Mouse (Mus musculus): ENCODE measurements around the gene Pip5k1a. TPM values are rescaled to one million over a fixed set of nuclear protein-coding genes. Genes with fewer than 3 reads are reported as not detected.
A peak's percentile ranks its signal among the peaks of the same experiment; 100 is the strongest.
"Not testable (repeated sequence)": the region's sequence is repeated elsewhere in the genome, so short reads cannot be mapped to it uniquely, and the experiment has no call there.

Gene Pip5k1a
- polyA plus RNA-seq, 1 experiment, result 12.1 TPM

GRCm38 (mm10) chr3:95047914-95048313 is 58.8 kb downstream of the Pip5k1a start:
- DNase-seq (ENCODE audit: low read depth, low spot score), result no peak
- WGBS, result 42% methylated on average over 3 of the region's 3 CpGs

- 73% methylated on average over 11 of the region's 11 CpGs for WGBS
- DNase-seq (ENCODE audit: low read depth, low spot score), result no peak
Observed at GRCm38 (mm10) chr3:95046462-95047057, 60.2 kb downstream of the Pip5k1a start.

- 45% methylated on average over 6 of the region's 6 CpGs for WGBS
- no peak for DNase-seq (ENCODE audit: low read depth, low spot score)
Observed at GRCm38 (mm10) chr3:95043251-95043650, 63.5 kb downstream of the Pip5k1a start.

GRCm38 (mm10) chr3:95042838-95043229 is 63.9 kb downstream of the Pip5k1a start:
- 4% methylated on average over 7 of the region's 7 CpGs for WGBS
- DNase-seq (ENCODE audit: low read depth, low spot score), result no peak

GRCm38 (mm10) chr3:95042166-95042837 is 64.4 kb downstream of the Pip5k1a start, which contains the start of gene Psmd4:
TSS of gene Psmd4 (minus strand) at chr3:95042614.
- peak; percentile 91 for DNase-seq (ENCODE audit: low read depth, low spot score)
- under 1% methylated on average over 36 of the region's 36 CpGs for WGBS

GRCm38 (mm10) chr3:95041625-95042024 is 65.1 kb downstream of the Pip5k1a start:
- no peak for DNase-seq (ENCODE audit: low read depth, low spot score)
- WGBS, result 6% methylated on average over 3 of the region's 3 CpGs

GRCm38 (mm10) chr3:95029953-95030352 is 76.8 kb downstream of the Pip5k1a start:
- WGBS, result 29% methylated on average over 3 of the region's 3 CpGs

GRCm38 (mm10) chr3:95029291-95029827 is 77.4 kb downstream of the Pip5k1a start:
- WGBS, result 69% methylated on average over 3 of the region's 3 CpGs
- not testable (repeated sequence) for DNase-seq (ENCODE audit: low read depth, low spot score)

More at GRCm38 (mm10) chr3:95029953-95030352, 76.8 kb downstream of the Pip5k1a start:
- DNase-seq (ENCODE audit: low read depth, low spot score), result no peak

GRCm38 (mm10) chr3:95028603-95029002 is 78.1 kb downstream of the Pip5k1a start:
- DNase-seq (ENCODE audit: low read depth, low spot score), result peak; percentile 77
- 21% methylated on average over 3 of the region's 3 CpGs for WGBS

GRCm38 (mm10) chr3:95027701-95028100 is 79.0 kb downstream of the Pip5k1a start:
- 15% methylated on average over 5 of the region's 5 CpGs for WGBS
- DNase-seq (ENCODE audit: low read depth, low spot score), result no peak

GRCm38 (mm10) chr3:95027057-95027645 is 79.6 kb downstream of the Pip5k1a start:
- WGBS, result 21% methylated on average over 5 of the region's 5 CpGs
- no peak for DNase-seq (ENCODE audit: low read depth, low spot score)

GRCm38 (mm10) chr3:95025202-95025601 is 81.5 kb downstream of the Pip5k1a start:
- DNase-seq (ENCODE audit: low read depth, low spot score), result no peak
- WGBS, result 70% methylated on average over 5 of the region's 5 CpGs

- 54% methylated on average over 11 of the region's 11 CpGs for WGBS
- no peak for DNase-seq (ENCODE audit: low read depth, low spot score)
Observed at GRCm38 (mm10) chr3:95024551-95024950, 82.2 kb downstream of the Pip5k1a start.

GRCm38 (mm10) chr3:95020956-95021355 is 85.8 kb downstream of the Pip5k1a start:
- DNase-seq (ENCODE audit: low read depth, low spot score), result not testable (repeated sequence)
- WGBS, result 86% methylated on average over 5 of the region's 5 CpGs

- 94% methylated on average over 2 of the region's 2 CpGs for WGBS
- DNase-seq (ENCODE audit: low read depth, low spot score), result no peak
Observed at GRCm38 (mm10) chr3:95018741-95019140, 88.0 kb downstream of the Pip5k1a start.

GRCm38 (mm10) chr3:95016532-95017056 is 90.1 kb downstream of the Pip5k1a start:
- 2% methylated on average over 21 of the region's 21 CpGs for WGBS
- no peak for DNase-seq (ENCODE audit: low read depth, low spot score)

GRCm38 (mm10) chr3:95015891-95016531 is 90.7 kb downstream of the Pip5k1a start:
- peak; percentile 95 for DNase-seq (ENCODE audit: low read depth, low spot score)
- under 1% methylated on average over 40 of the region's 40 CpGs for WGBS

- DNase-seq (ENCODE audit: low read depth, low spot score), result peak; percentile 98
- WGBS, result under 1% methylated on average over 37 of the region's 37 CpGs
Observed at GRCm38 (mm10) chr3:95015337-95015872, 91.3 kb downstream of the Pip5k1a start, which contains the start of gene Zfp687. TSS of gene Zfp687 (minus strand) at chr3:95015448.

GRCm38 (mm10) chr3:95014428-95015151 is 92.1 kb downstream of the Pip5k1a start:
- WGBS, result 1% methylated on average over 44 of the region's 44 CpGs
- no peak for DNase-seq (ENCODE audit: low read depth, low spot score)

Measured in large intestine, adult 2 months (tissue).